Mouse (Mus musculus) heart, adult 8-10 months (tissue): ENCODE measurements around the gene Synpo2. TPM values are rescaled to one million over a fixed set of nuclear protein-coding genes. Genes with fewer than 3 reads are reported as not detected.

Source experiments
- DNase-seq: peaks from one replicate; pipeline ENCODE4 v3.0.0; 2022; ENCODE audit warnings: low spot score
- total RNA-seq, 4 experiments: library from RNA; stranded (reverse); gene quantifications; 2 replicates each; pipeline ENCODE4 v1.2.4; 2022

Gene Synpo2
- total RNA-seq, 4 experiments from 2014 or later: 91.9 to 102 (median 100) TPM

GRCm38 (mm10) chr3:123205065-123205464 lies 30.9 kb downstream of the Synpo2 start:
- DNase-seq: no peak

DNA sequence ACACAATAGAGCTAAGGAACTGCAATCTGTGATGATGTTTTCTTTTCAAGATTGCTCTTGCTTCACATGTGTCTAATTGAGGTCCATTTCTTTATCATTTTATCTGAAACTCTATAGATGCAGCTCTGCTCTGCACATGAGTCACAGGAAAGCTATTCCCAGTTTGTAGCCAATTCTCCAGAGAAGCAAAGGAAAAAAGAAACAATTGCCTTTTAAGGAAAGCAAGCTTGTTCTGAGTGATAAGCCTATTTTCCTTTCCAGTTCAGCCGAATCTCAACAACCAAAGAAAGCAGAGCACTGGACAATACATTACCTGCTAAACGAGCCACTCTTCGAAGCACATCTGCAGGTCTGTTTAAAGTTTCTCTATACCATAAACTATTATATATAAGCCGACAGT lies 31.3 kb downstream of the Synpo2 start:
- DNase-seq: peak; percentile 50

DNA sequence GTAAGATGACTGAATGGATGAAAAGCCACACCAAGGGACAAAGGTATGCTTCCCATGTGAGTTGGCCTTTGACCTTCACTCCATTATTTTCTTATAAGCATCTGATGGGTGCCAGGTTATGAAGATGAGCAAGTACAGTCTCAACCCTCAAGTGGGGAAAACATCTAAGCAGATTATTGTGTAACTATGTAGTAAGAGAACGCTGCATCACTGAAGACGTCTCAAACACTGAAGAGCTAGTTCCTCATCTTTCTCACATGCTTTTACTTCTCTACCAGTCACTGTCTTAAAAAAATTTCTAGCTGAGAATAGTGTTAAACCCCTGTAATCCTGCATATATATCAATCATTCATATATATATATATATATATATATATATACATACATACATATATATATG lies 34.2 kb downstream of the Synpo2 start:
- no peak for DNase-seq

- DNase-seq: no peak
Observed at GRCm38 (mm10) chr3:123193740-123194139, 42.2 kb downstream of the Synpo2 start.

DNA sequence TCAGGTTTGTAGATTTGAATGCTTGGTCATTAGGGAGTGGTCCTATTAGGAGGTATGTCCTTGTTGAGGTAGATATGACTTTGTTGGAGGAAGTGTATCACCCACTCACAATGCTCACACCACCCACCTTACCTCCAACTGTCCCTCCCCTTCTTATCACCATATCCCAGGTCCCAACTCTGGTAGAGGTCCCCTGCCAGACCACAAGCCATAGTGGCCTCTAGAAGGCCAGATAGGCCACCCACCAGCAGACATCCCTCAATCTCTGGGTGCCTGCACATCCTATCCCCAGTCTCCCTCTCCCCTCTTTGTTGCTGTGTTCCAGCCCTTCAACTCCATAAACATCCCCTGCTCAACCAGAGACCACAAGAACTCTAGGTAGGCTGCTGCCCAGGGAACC lies 44.3 kb downstream of the Synpo2 start:
- no peak for DNase-seq

GRCm38 (mm10) chr3:123190329-123190728 lies 45.6 kb downstream of the Synpo2 start:
- peak; percentile 43 for DNase-seq

DNA sequence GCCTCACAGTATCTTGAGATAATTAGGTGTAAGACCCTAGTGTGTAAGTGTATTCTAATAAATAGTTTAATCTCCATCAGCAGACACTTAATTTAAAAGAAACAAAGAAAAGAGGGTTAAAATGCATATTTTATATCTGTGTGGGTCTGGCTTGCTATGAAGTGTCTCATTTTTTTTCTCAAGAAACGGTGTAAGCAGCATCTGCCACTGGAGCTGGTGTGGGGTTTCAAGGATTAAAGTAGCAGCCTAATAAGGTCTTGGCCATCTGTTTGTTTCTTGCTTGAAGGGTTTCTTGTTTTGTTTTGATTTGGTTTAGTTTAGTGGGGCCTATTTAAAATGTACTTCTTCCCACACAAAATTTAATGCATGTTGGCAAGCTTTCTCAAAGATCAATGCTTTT lies 46.1 kb downstream of the Synpo2 start:
- DNase-seq: no peak

DNA sequence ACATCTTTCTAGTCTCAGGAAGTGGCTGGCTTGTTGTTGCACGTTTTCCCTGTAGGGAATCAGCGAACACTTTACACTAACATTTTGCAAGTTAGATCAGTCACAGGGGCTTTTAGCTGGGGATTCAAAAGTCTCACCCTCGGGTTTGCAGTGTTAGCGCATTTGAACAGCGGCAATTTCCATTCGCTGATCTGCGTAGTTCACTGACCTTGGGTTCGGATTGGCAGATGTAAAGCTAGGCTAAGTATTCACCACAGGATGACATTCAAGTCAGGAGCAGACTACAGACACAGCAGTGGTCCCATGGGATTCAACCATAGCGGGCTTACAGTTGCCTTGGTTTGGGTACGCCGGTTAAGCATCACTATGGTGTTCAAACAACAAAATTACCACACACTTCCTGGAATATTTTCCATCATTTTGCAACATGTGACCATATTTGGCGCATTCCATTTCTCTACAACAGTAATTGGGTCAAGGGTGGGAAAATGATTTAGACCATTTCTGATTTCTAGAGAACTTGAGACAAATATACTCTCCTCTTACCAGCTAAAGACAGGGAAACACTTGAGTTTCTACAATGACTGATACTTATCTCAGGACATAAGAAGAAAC lies 47.2 kb downstream of the Synpo2 start:
- no peak for DNase-seq

DNA sequence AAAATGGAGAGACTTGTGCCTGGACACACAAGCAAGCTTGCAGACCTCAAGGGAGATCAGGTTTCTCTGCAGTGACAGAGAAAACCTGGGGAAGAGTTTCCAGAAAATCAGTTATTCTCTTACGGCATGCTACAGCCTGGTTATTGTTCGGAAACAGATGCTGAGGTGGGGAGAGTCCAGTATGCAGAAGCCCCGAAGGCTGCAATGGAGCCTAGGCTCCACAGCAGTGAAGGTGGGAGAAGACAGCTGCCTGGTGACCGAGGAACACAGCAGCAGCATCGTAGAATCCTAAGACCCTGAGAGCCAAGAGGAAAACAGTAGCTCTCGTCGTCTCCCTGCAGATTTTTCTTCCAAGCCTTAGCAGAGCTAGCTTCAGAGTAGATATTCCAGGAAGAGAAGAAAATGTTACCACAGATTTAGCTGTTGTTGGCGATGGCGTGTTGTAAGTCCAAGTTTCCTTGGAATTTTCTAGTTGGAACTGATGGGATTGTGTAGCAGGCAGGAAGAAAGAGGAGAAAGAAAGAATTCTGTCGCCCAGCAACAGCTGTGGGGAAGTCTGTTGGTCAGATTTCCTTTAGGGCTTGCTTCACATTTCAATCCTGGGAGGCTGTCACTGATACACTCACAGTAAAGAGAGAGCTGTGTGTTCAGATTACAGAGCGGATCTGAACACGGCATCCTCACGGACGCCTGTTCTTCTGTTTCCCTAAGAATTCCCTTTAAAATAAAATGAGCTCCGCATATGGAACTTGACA lies 48.4 kb downstream of the Synpo2 start:
- no peak for DNase-seq

- DNase-seq: no peak
Observed at GRCm38 (mm10) chr3:123185238-123185925, 50.6 kb downstream of the Synpo2 start.

DNA sequence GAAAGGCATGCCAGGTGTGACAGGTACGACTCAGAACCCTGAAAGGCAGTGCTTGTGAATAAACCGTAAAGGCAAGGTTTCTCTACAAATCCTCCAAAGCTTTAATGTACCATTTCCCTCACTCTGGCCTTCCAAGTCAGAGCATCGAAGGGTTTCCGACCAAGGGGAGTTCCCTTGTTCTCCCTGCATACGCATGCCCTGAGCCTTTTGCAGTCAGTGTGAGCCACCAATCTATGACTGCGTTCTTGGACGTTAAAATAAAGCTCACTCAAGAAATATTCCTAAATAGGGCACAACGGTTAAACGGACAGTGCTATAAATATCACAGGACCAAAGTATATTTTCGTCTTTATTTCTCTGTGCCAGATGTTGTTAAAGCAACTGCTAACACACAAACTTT lies 51.7 kb downstream of the Synpo2 start:
- DNase-seq: no peak

- no peak for DNase-seq
Observed at GRCm38 (mm10) chr3:123179508-123179907, 56.4 kb downstream of the Synpo2 start.

DNA sequence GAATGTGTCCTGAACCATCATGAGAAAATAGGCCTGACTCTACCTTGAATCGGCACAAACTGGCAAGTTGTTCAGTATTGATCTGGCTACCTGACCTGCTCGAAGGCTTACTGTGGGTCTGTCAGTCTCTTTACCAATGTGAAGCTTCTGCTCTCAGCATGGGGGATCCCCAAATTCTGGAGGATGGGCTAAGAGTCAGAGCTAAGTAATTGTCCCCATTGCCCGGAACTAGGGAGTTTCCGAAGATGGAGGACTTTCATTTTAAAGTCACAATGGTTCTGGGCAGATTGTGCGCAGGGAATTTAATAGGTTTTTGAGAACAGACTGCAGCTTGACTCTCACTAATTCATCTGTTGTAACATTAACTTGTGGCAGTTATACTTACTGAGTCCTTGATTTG lies 56.9 kb downstream of the Synpo2 start:
- no peak for DNase-seq

GRCm38 (mm10) chr3:123178420-123178819 lies 57.5 kb downstream of the Synpo2 start:
- DNase-seq: no peak

DNA sequence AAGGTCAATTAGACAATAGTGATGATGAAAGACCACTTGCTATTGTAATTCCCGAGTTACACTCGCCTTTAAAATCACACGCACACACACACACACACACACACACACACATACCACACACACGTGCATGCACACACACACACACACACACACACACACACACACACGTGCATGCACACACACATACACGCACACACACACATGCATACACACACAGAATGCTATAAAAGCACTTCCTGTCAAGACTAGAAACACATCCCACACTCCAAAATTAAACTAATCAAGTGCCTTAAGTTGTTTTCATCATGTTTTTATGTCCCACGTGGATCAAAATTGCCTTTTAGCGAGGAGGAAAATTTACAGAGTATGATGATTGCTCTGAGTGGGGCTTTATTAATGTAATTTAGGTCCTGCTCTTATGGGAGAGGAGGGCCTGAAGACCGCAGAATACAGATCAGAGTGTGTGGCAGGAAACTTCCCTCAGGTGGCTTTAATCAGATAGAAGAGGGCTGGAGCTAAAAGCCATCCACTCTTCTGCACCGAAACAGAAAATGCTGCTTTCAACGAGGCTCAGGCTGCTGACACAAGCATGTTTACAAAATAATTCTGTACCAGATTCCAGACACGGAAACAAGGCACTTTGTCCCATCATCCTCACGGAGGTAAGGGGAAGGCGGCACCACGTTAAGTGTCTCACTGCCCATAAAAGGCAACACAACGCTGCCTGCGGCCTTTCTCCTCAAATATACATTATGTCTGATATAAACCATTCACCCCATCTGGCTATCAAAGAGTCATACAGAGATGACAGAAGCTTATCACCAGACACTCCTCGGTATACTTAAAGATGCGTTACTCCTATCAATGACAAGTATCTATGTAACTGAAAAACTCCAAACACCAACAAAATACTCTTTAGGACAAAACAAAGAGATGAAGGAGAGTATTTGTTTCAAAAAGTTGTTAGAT lies 59.3 kb downstream of the Synpo2 start:
- no peak for DNase-seq

DNA sequence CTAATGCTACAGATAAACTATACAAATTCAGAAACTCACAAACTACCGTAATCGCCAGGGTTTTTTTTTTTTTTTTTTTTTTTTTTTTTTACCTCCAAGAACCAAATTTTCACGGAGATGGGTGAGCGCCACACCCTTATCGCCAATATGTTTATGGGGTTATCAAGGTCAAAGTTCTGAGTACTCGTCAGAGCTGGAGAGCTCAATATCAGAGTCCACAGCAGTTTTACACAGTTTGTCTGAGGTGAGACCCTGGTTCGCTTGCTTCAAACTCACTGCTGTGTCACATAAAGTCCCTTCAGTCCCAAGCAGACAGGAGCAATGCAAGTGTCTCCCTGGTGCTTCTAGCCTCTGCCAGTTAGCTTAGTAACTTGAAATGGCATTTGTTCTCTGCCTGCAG lies 60.8 kb downstream of the Synpo2 start:
- DNase-seq: no peak

DNA sequence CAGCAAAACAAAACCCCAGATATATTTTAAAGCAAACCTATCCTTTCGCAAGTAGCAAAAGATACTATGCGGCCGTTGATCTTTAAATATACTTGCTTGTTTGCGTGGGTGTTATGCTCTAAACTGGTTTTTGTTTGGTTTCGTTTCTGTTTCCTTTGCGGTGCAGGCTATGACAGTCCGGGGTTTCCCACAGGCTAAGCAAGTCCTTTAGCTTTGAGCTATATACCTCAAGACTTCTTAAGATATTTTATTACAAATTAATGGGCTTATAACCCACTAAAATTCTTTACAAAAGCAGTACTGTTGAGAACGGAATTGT lies 61.6 kb downstream of the Synpo2 start:
- no peak for DNase-seq

DNA sequence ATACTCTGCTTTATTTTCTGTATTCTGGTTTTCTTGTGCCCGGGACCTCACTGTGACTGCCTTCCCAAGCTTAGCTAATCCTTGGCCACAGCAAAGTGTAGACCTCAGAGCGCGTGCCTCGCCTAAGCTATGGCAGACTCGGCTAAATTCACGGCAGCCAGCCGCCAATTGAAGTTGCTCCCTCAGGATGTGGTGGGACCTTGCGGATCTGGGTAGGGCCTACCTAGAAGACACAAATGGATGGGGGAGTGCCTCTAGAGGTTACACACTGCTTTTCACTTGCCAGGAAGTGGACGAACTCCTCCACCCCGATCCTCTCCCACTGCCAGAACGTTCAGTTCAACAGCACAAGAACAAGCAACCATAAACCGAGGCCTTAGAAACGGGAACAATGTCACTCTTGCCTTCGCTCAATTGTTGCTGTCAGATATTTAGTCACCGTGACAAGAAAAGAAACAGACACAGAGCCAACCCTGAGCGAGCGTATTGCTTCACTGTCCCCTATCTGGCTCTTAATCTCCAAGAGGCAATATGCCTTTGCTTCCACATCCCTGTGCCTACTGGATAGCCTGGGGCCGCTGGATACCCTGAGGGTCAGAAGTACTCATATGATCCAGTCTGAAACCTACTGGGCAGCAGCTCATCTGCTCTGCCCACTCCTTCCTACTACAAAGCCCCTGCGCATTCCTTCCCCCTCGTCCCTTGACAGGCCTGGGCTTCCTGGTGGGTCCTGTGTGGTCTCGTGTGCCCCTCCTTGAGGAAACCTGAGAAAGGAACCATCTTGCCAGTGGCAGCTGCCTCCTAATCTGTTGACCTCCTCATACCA lies 62.2 kb downstream of the Synpo2 start:
- no peak for DNase-seq

GRCm38 (mm10) chr3:123172151-123172550 lies 63.8 kb downstream of the Synpo2 start:
- no peak for DNase-seq

DNA sequence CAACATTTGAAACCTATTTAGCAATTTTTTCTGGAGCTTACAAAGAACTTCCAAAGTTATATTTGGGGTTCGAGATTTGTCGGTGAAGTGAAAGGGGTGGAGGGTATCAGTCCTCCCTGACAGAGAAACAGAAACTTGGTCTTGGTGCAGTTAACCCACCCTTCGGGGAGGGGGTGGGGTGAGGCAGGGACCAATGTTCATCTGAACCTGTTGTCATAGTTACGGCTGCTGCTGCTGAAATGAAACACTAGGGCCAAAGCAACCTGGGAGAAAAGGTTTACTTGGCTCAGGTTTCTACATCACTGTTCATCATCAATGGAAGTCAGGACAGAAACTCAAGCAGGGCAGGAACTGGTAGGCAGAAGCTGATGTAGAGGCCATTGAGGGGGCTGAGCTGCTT lies 66.6 kb downstream of the Synpo2 start:
- DNase-seq: no peak

- DNase-seq: peak; percentile 76
Observed at GRCm38 (mm10) chr3:123168815-123169214, 67.1 kb downstream of the Synpo2 start.
